Mouse (Mus musculus): Measurements from ENCODE around the gene Tbx2. TPM values are rescaled to one million over a fixed set of nuclear protein-coding genes. Genes with fewer than 3 reads are reported as not detected.

Gene Tbx2
- polyA plus RNA-seq, 1 experiment from 2014 or later = 4.4 TPM

DNA sequence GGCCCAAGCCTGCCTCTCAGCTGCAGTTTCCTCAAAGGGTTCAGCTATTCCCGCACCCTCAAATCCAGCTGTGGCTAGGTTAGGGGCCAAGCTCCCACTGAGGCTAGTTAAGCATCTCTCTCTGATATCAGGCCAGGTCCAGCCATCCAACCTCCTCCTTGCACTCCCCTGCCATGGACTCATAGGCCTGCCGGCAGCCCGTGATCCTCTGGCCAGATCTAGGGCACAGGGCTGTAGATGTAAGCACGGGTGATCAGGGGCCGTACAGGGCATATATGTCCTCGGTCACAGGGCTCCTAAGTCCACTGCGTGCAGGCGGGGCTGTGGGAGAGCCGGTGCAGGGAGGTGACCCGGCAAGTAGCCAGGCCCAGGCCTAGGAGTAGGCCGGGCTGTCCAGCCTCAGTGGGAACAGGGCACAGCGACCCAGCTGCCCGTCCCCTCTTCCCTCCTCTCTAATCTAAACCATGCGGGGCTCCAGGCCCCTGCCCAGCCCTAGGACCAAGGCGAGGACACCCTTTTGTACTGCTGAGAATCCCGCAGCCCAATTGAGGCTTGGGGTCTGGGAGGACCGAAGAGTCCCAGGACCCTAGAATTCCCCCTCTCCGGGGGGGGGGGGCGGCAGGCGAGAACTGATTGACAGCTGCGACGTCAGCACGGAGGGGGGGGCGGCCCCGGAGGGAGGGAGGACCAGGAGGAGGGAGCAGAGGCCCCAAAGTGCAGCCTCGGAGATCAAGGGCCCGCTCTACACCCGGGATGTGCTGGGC is 53.5 kb downstream of the Tbx2 start, which contains the start of gene Tbx4:
Gene Tbx4, plus strand, starts transcription at position 758 of the 764 bp plus-strand sequence.
- Histone ChIP-seq H3K9me3 (replicated peaks; ENCODE audit: control insufficient read depth, low read length) (no peaks in the 10 kb centered on the region), H3K4me3 (ENCODE audit: low read depth, low read length) (peak within 1 kb of the TSS; percentile 27), H3K36me3 (ENCODE audit: control insufficient read depth, insufficient read depth, low read length) (no peaks in the 10 kb centered on the region), H3K27me3 (ENCODE audit: control insufficient read depth, insufficient read depth, low read length) (peaks cover 75% of the 10 kb centered on the region), H3K4me1 (ENCODE audit: control insufficient read depth, insufficient read depth, low read length) (peaks cover 18% of the 10 kb centered on the region), H3K27ac (ENCODE audit: low read depth, low read length) (no peak within 1 kb of the TSS), H3K9ac (ENCODE audit: low read depth, low read length) (peak within 1 kb of the TSS; percentile 43; the same call in 1 of the 2 replicates), H3K4me2 (peak within 1 kb of the TSS; percentile 46)
- ATAC-seq (replicated peaks; ENCODE audit: insufficient number of reproducible peaks, low FRiP score, low TSS enrichment) = no peak; the same call in 1 of the 2 replicates
- 11% methylated on average over 27 of the region's 28 CpGs for WGBS (ENCODE audit: insufficient replicate concordance)

GRCm38 (mm10) chr11:85886429-85886785 is 54.1 kb downstream of the Tbx2 start:
- Histone ChIP-seq H3K4me3 (ENCODE audit: low read depth, low read length) (peak overlapping the region; percentile 27), H3K9ac (ENCODE audit: low read depth, low read length) (peak overlapping the region; percentile 43; the same call in 1 of the 2 replicates), H3K9me3 (replicated peaks; ENCODE audit: control insufficient read depth, low read length) (no peaks in the 10 kb centered on the region), H3K4me1 (ENCODE audit: control insufficient read depth, insufficient read depth, low read length) (peaks cover 18% of the 10 kb centered on the region), H3K27ac (ENCODE audit: low read depth, low read length) (no peak overlapping the region), H3K27me3 (ENCODE audit: control insufficient read depth, insufficient read depth, low read length) (peaks cover 78% of the 10 kb centered on the region), H3K36me3 (ENCODE audit: control insufficient read depth, insufficient read depth, low read length) (no peaks in the 10 kb centered on the region), H3K4me2 (peak overlapping the region; percentile 46)
- no peak for ATAC-seq (replicated peaks; ENCODE audit: insufficient number of reproducible peaks, low FRiP score, low TSS enrichment)
- WGBS (ENCODE audit: insufficient replicate concordance) = 1% methylated on average over 22 of the region's 22 CpGs

DNA sequence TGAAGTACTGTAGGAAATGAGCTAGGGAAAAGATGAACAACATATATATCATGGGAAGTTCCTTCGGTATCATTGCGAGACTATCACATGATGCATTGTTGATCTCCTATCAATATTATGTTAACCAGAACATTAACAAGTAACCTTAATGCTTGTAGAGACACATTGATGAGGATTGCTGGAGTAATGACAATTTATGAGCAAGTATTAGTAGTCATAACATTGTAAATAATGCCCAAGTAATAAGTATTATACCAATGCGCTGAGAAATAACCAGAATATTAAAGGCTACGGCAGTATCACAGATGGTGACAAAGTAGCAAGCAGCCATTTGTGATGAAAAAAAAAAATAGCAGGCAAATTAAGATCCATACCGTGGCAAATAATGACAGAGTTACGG is 54.9 kb downstream of the Tbx2 start:
- Histone ChIP-seq H3K27me3 (ENCODE audit: control insufficient read depth, insufficient read depth, low read length) (peaks cover 79% of the 10 kb centered on the region), H3K9ac (ENCODE audit: low read depth, low read length) (no peak overlapping the region), H3K36me3 (ENCODE audit: control insufficient read depth, insufficient read depth, low read length) (no peaks in the 10 kb centered on the region), H3K27ac (ENCODE audit: low read depth, low read length) (no peak overlapping the region), H3K9me3 (replicated peaks; ENCODE audit: control insufficient read depth, low read length) (no peaks in the 10 kb centered on the region), H3K4me3 (ENCODE audit: low read depth, low read length) (no peak overlapping the region), H3K4me1 (ENCODE audit: control insufficient read depth, insufficient read depth, low read length) (peaks cover 18% of the 10 kb centered on the region), H3K4me2 (no peak overlapping the region)
- WGBS (ENCODE audit: insufficient replicate concordance) = 27% methylated on average over 6 of the region's 6 CpGs
- no peak for ATAC-seq (replicated peaks; ENCODE audit: insufficient number of reproducible peaks, low FRiP score, low TSS enrichment)

GRCm38 (mm10) chr11:85887801-85888450 is 55.6 kb downstream of the Tbx2 start:
- Histone ChIP-seq H3K27ac (ENCODE audit: low read depth, low read length) (no peak overlapping the region), H3K4me1 (ENCODE audit: control insufficient read depth, insufficient read depth, low read length) (peaks cover 18% of the 10 kb centered on the region), H3K27me3 (ENCODE audit: control insufficient read depth, insufficient read depth, low read length) (peaks cover 81% of the 10 kb centered on the region), H3K9ac (ENCODE audit: low read depth, low read length) (no peak overlapping the region), H3K9me3 (replicated peaks; ENCODE audit: control insufficient read depth, low read length) (no peaks in the 10 kb centered on the region), H3K36me3 (ENCODE audit: control insufficient read depth, insufficient read depth, low read length) (no peaks in the 10 kb centered on the region), H3K4me3 (ENCODE audit: low read depth, low read length) (peak overlapping the region; percentile 8), H3K4me2 (peak overlapping the region; percentile 49)
- WGBS (ENCODE audit: insufficient replicate concordance) = 3% methylated on average over 17 of the region's 17 CpGs
- no peak for ATAC-seq (replicated peaks; ENCODE audit: insufficient number of reproducible peaks, low FRiP score, low TSS enrichment)

- Histone ChIP-seq H3K4me1 (ENCODE audit: control insufficient read depth, insufficient read depth, low read length) (peaks cover 18% of the 10 kb centered on the region), H3K9ac (ENCODE audit: low read depth, low read length) (no peak overlapping the region), H3K4me3 (ENCODE audit: low read depth, low read length) (peak overlapping the region; percentile 8), H3K9me3 (replicated peaks; ENCODE audit: control insufficient read depth, low read length) (no peaks in the 10 kb centered on the region), H3K36me3 (ENCODE audit: control insufficient read depth, insufficient read depth, low read length) (no peaks in the 10 kb centered on the region), H3K27ac (ENCODE audit: low read depth, low read length) (no peak overlapping the region), H3K4me2 (peak overlapping the region; percentile 49), H3K27me3 (ENCODE audit: control insufficient read depth, insufficient read depth, low read length) (peaks cover 82% of the 10 kb centered on the region)
- no peak for ATAC-seq (replicated peaks; ENCODE audit: insufficient number of reproducible peaks, low FRiP score, low TSS enrichment)
- under 1% methylated on average over 26 of the region's 26 CpGs for WGBS (ENCODE audit: insufficient replicate concordance)
Measured at GRCm38 (mm10) chr11:85888451-85888961, 56.2 kb downstream of the Tbx2 start.

- Histone ChIP-seq H3K36me3 (ENCODE audit: control insufficient read depth, insufficient read depth, low read length) (no peaks in the 10 kb centered on the region), H3K9me3 (replicated peaks; ENCODE audit: control insufficient read depth, low read length) (no peaks in the 10 kb centered on the region), H3K4me1 (ENCODE audit: control insufficient read depth, insufficient read depth, low read length) (peaks cover 18% of the 10 kb centered on the region), H3K27me3 (ENCODE audit: control insufficient read depth, insufficient read depth, low read length) (peaks cover 88% of the 10 kb centered on the region), H3K4me3 (ENCODE audit: low read depth, low read length) (no peak overlapping the region), H3K4me2 (no peak overlapping the region; the same call in 1 of the 2 replicates), H3K27ac (ENCODE audit: low read depth, low read length) (no peak overlapping the region), H3K9ac (ENCODE audit: low read depth, low read length) (no peak overlapping the region)
- ATAC-seq (replicated peaks; ENCODE audit: insufficient number of reproducible peaks, low FRiP score, low TSS enrichment) = no peak
- 26% methylated on average over 8 of the region's 8 CpGs for WGBS (ENCODE audit: insufficient replicate concordance)
Measured at GRCm38 (mm10) chr11:85889056-85889729, 56.8 kb downstream of the Tbx2 start.

GRCm38 (mm10) chr11:85889730-85890562 is 57.6 kb downstream of the Tbx2 start:
- Histone ChIP-seq H3K27ac (ENCODE audit: low read depth, low read length) (no peak overlapping the region), H3K4me1 (ENCODE audit: control insufficient read depth, insufficient read depth, low read length) (peaks cover 22% of the 10 kb centered on the region), H3K9ac (ENCODE audit: low read depth, low read length) (no peak overlapping the region), H3K4me3 (ENCODE audit: low read depth, low read length) (peak overlapping the region; percentile 2; the same call in 1 of the 2 replicates), H3K4me2 (peak overlapping the region; percentile 43), H3K27me3 (ENCODE audit: control insufficient read depth, insufficient read depth, low read length) (peaks cover 89% of the 10 kb centered on the region), H3K9me3 (replicated peaks; ENCODE audit: control insufficient read depth, low read length) (no peaks in the 10 kb centered on the region), H3K36me3 (ENCODE audit: control insufficient read depth, insufficient read depth, low read length) (no peaks in the 10 kb centered on the region)
- no peak for ATAC-seq (replicated peaks; ENCODE audit: insufficient number of reproducible peaks, low FRiP score, low TSS enrichment)
- 2% methylated on average over 47 of the region's 47 CpGs for WGBS (ENCODE audit: insufficient replicate concordance)

DNA sequence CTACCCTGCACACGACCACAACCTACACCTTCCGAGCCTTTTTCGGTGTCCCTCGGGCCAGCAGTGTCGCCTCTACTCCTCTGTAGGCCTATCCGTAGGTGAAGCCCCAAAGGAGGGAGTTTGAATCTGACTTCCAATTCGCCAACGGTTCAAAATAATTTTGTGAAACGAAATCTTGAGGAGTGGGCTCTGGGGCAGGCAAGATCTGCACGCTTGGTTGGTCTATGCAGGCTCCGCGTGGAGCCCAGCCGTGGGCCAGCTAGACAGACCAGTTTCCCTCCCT is 58.2 kb downstream of the Tbx2 start:
- Histone ChIP-seq H3K4me2 (no peak overlapping the region; the same call in 1 of the 2 replicates), H3K4me1 (ENCODE audit: control insufficient read depth, insufficient read depth, low read length) (peaks cover 22% of the 10 kb centered on the region), H3K27ac (ENCODE audit: low read depth, low read length) (no peak overlapping the region), H3K9ac (ENCODE audit: low read depth, low read length) (no peak overlapping the region; the same call in 1 of the 2 replicates), H3K9me3 (replicated peaks; ENCODE audit: control insufficient read depth, low read length) (no peaks in the 10 kb centered on the region), H3K4me3 (ENCODE audit: low read depth, low read length) (peak overlapping the region; percentile 2; the same call in 1 of the 2 replicates), H3K36me3 (ENCODE audit: control insufficient read depth, insufficient read depth, low read length) (no peaks in the 10 kb centered on the region), H3K27me3 (ENCODE audit: control insufficient read depth, insufficient read depth, low read length) (peaks cover 85% of the 10 kb centered on the region)
- 1% methylated on average over 13 of the region's 13 CpGs for WGBS (ENCODE audit: insufficient replicate concordance)
- ATAC-seq (replicated peaks; ENCODE audit: insufficient number of reproducible peaks, low FRiP score, low TSS enrichment) = no peak

All from heart, embryonic 11.5 days (tissue).